Mouse (Mus musculus) kidney, embryonic 15.5 days (tissue): ENCODE data around the gene Evl. TPM values are rescaled to one million over a fixed set of nuclear protein-coding genes. Genes with fewer than 3 reads are reported as not detected.

Experiments used
- ATAC-seq: fragments of 200-750 bp; cut with Nextera tagmentation; replicated peaks from 2 replicates; pipeline ENCODE4 v1.8.0; 2017; ENCODE audit warnings: moderate TSS enrichment; ENCODE audit not compliant: low FRiP score
- H3K27ac ChIP-seq: fragments of 300-500 bp; sonication (generic); 2 replicates; pipeline ENCODE4 v1.5.1; 2015; ENCODE audit warnings: mild to moderate bottlenecking, inconsistent platforms
- H3K27me3 ChIP-seq: fragments of 300-500 bp; sonication (generic); 2 replicates; pipeline ENCODE4 v1.6.1; 2015; ENCODE audit warnings: inconsistent platforms
- H3K36me3 ChIP-seq: fragments of 300-500 bp; sonication (generic); 2 replicates; pipeline ENCODE4 v1.6.1; 2015; ENCODE audit warnings: inconsistent platforms
- H3K4me1 ChIP-seq: fragments of 300-500 bp; sonication (generic); 2 replicates; pipeline ENCODE4 v1.6.1; 2015; ENCODE audit warnings: inconsistent platforms
- H3K4me2 ChIP-seq: fragments of 300-500 bp; sonication (generic); 2 replicates; pipeline ENCODE4 v1.6.1; 2015; ENCODE audit warnings: moderate library complexity, mild to moderate bottlenecking, inconsistent platforms
- H3K4me3 ChIP-seq: fragments of 300-500 bp; sonication (generic); replicated peaks from 2 replicates; pipeline ENCODE4 v1.5.1; 2015; ENCODE audit warnings: mild to moderate bottlenecking, inconsistent platforms
- H3K9ac ChIP-seq: fragments of 300-500 bp; sonication (generic); 2 replicates; pipeline ENCODE4 v1.6.1; 2015; ENCODE audit warnings: mild to moderate bottlenecking, inconsistent platforms
- H3K9me3 ChIP-seq: fragments of 300-500 bp; sonication (generic); replicated peaks from 2 replicates; pipeline ENCODE4 v1.6.1; 2016; ENCODE audit warnings: inconsistent platforms
- WGBS: fragments of 180-500 bp; shearing (Covaris S2); methylation state at CpG from one replicate; pipeline ENCODE4 v1.1.7; 2015; ENCODE audit warnings: mixed read lengths; 5-methylcytosine and 5-hydroxymethylcytosine counted together
- polyA plus RNA-seq: library from polyadenylated mRNA; unstranded; fragments of >200 nt; fragmentation: Nextera tagmentation; extraction: Ambion mirVana; gene quantifications from 2 replicates; pipeline ENCODE4 v1.2.1, GENCODE M21; 2015

The Evl gene
- polyA plus RNA-seq, 1 experiment from 2014 or later, result 47.1 TPM

GRCm38 (mm10) chr12:108657350-108657749 lies 102.8 kb downstream of the Evl start:
- Histone ChIP-seq H3K4me2 (no peak overlapping the region), H3K27me3 (no peaks in the 10 kb centered on the region), H3K36me3 (peaks cover 73% of the 10 kb centered on the region), H3K9ac (no peak overlapping the region), H3K9me3 (no peaks in the 10 kb centered on the region), H3K27ac (peak overlapping the region; percentile 71), H3K4me1 (peaks cover 15% of the 10 kb centered on the region), H3K4me3 (no peak overlapping the region)
- WGBS, result 56% methylated on average over 1 of the region's 1 CpGs
- ATAC-seq, result 0 out of 2 replicates have a peak, but pooled peaks have one; percentile 33

- ATAC-seq, result no peak
- WGBS, result 85% methylated on average over 8 of the region's 8 CpGs
- Histone ChIP-seq H3K9me3 (no peaks in the 10 kb centered on the region), H3K4me2 (no peak overlapping the region), H3K4me1 (no peaks in the 10 kb centered on the region), H3K27ac (no peak overlapping the region), H3K4me3 (no peak overlapping the region), H3K9ac (no peak overlapping the region), H3K27me3 (no peaks in the 10 kb centered on the region), H3K36me3 (peaks cover 38% of the 10 kb centered on the region)
These were observed 114.2 kb downstream of the Evl start for GRCm38 (mm10) chr12:108668606-108669235.

GRCm38 (mm10) chr12:108671541-108671940 lies 117.0 kb downstream of the Evl start:
- Histone ChIP-seq H3K4me3 (no peak overlapping the region), H3K36me3 (peaks cover 62% of the 10 kb centered on the region), H3K9ac (no peak overlapping the region), H3K4me2 (no peak overlapping the region), H3K4me1 (peaks cover 19% of the 10 kb centered on the region; the same call in 1 of the 2 replicates), H3K27me3 (no peaks in the 10 kb centered on the region), H3K9me3 (no peaks in the 10 kb centered on the region), H3K27ac (no peak overlapping the region)
- WGBS, result 83% methylated on average over 2 of the region's 2 CpGs
- no peak for ATAC-seq

- H3K9me3 ChIP-seq, result no peaks in the 10 kb centered on the region
- 91% methylated on average over 4 of the region's 4 CpGs for WGBS
- H3K4me3 ChIP-seq, result no peak overlapping the region
- no peak overlapping the region for H3K9ac ChIP-seq
- no peak overlapping the region for H3K4me2 ChIP-seq
- peaks cover 75% of the 10 kb centered on the region for H3K36me3 ChIP-seq
- peaks cover 20% of the 10 kb centered on the region; the same call in 1 of the 2 replicates for H3K4me1 ChIP-seq
- no peak overlapping the region for H3K27ac ChIP-seq
- no peaks in the 10 kb centered on the region for H3K27me3 ChIP-seq
- no peak for ATAC-seq
These were observed 118.4 kb downstream of the Evl start for GRCm38 (mm10) chr12:108672908-108673307.

- no peaks in the 10 kb centered on the region for H3K27me3 ChIP-seq
- 85% methylated on average over 3 of the region's 3 CpGs for WGBS
- no peak overlapping the region for H3K9ac ChIP-seq
- peaks cover 20% of the 10 kb centered on the region; the same call in 1 of the 2 replicates for H3K4me1 ChIP-seq
- H3K9me3 ChIP-seq, result no peaks in the 10 kb centered on the region
- no peak overlapping the region for H3K4me3 ChIP-seq
- peaks cover 77% of the 10 kb centered on the region for H3K36me3 ChIP-seq
- ATAC-seq, result no peak
- H3K27ac ChIP-seq, result no peak overlapping the region
- H3K4me2 ChIP-seq, result no peak overlapping the region
These were observed 119.0 kb downstream of the Evl start for GRCm38 (mm10) chr12:108673546-108673945.

- no peak for ATAC-seq
- H3K4me1 ChIP-seq, result peaks cover 20% of the 10 kb centered on the region; the same call in 1 of the 2 replicates
- no peaks in the 10 kb centered on the region for H3K9me3 ChIP-seq
- 68% methylated on average over 4 of the region's 4 CpGs for WGBS
- H3K27ac ChIP-seq, result peak overlapping the region; percentile 87
- H3K27me3 ChIP-seq, result no peaks in the 10 kb centered on the region
- no peak overlapping the region for H3K9ac ChIP-seq
- peaks cover 84% of the 10 kb centered on the region for H3K36me3 ChIP-seq
- no peak overlapping the region for H3K4me2 ChIP-seq
- no peak overlapping the region for H3K4me3 ChIP-seq
These were observed 120.0 kb downstream of the Evl start for GRCm38 (mm10) chr12:108674502-108674901.

- peak overlapping the region; percentile 87 for H3K27ac ChIP-seq
- no peak for ATAC-seq
- no peak overlapping the region for H3K4me3 ChIP-seq
- WGBS, result 83% methylated on average over 2 of the region's 2 CpGs
- H3K9ac ChIP-seq, result no peak overlapping the region
- H3K4me2 ChIP-seq, result no peak overlapping the region
- no peaks in the 10 kb centered on the region for H3K27me3 ChIP-seq
- peaks cover 84% of the 10 kb centered on the region for H3K36me3 ChIP-seq
- H3K4me1 ChIP-seq, result peaks cover 20% of the 10 kb centered on the region; the same call in 1 of the 2 replicates
- H3K9me3 ChIP-seq, result no peaks in the 10 kb centered on the region
These were observed 120.4 kb downstream of the Evl start for GRCm38 (mm10) chr12:108674916-108675315.

- Histone ChIP-seq H3K27ac (peak overlapping the region; percentile 87), H3K4me1 (peaks cover 20% of the 10 kb centered on the region; the same call in 1 of the 2 replicates), H3K4me3 (no peak overlapping the region), H3K27me3 (no peaks in the 10 kb centered on the region), H3K4me2 (peak overlapping the region; percentile 18; the same call in 1 of the 2 replicates), H3K9ac (no peak overlapping the region), H3K36me3 (peaks cover 84% of the 10 kb centered on the region), H3K9me3 (no peaks in the 10 kb centered on the region)
- WGBS, result 57% methylated on average over 8 of the region's 8 CpGs
- ATAC-seq, result peak; percentile 77
These were observed 121.3 kb downstream of the Evl start for GRCm38 (mm10) chr12:108675614-108676401.

- H3K36me3 ChIP-seq, result peaks cover 85% of the 10 kb centered on the region
- 83% methylated on average over 5 of the region's 5 CpGs for WGBS
These were observed 122.6 kb downstream of the Evl start for GRCm38 (mm10) chr12:108677116-108677515.

GRCm38 (mm10) chr12:108678366-108678765 lies 123.8 kb downstream of the Evl start:
- no peak for ATAC-seq
- H3K4me1 ChIP-seq, result peaks cover 20% of the 10 kb centered on the region; the same call in 1 of the 2 replicates
- no peaks in the 10 kb centered on the region for H3K27me3 ChIP-seq
- no peaks in the 10 kb centered on the region for H3K9me3 ChIP-seq
- 72% methylated on average over 4 of the region's 4 CpGs for WGBS
- peak overlapping the region; percentile 19 for H3K27ac ChIP-seq
- H3K4me2 ChIP-seq, result no peak overlapping the region
- no peak overlapping the region for H3K9ac ChIP-seq
- no peak overlapping the region for H3K4me3 ChIP-seq
- H3K36me3 ChIP-seq, result peaks cover 89% of the 10 kb centered on the region

More at GRCm38 (mm10) chr12:108677116-108677515, 122.6 kb downstream of the Evl start:
- Histone ChIP-seq H3K9ac (no peak overlapping the region), H3K4me2 (no peak overlapping the region), H3K4me1 (peaks cover 20% of the 10 kb centered on the region; the same call in 1 of the 2 replicates), H3K9me3 (no peaks in the 10 kb centered on the region), H3K27ac (peak overlapping the region; percentile 87), H3K4me3 (no peak overlapping the region), H3K27me3 (no peaks in the 10 kb centered on the region)
- no peak for ATAC-seq

GRCm38 (mm10) chr12:108680861-108681260 lies 126.3 kb downstream of the Evl start:
- Histone ChIP-seq H3K4me2 (no peak overlapping the region), H3K27ac (no peak overlapping the region), H3K27me3 (no peaks in the 10 kb centered on the region), H3K4me1 (peaks cover 8% of the 10 kb centered on the region), H3K36me3 (peaks cover 89% of the 10 kb centered on the region), H3K4me3 (no peak overlapping the region), H3K9me3 (no peaks in the 10 kb centered on the region), H3K9ac (no peak overlapping the region)
- 94% methylated on average over 8 of the region's 8 CpGs for WGBS
- no peak for ATAC-seq
